Mouse (Mus musculus): Measurements from ENCODE around the gene Pagr1a.

- TF ChIP-seq CTCF (IDR thresholded peaks at IDR 0.05; ENCODE audit: low read depth) (no peak), EP300 (optimal IDR thresholded peaks at IDR 0.05) (no peak)
Observed at GRCm38 (mm10) chr7:127020491-127020890, 3.3 kb upstream of the Pagr1a start.
